Mouse (Mus musculus) intestine, postnatal 0 days (tissue): Measurements from ENCODE around the gene Tex264. TPM values are rescaled to one million over a fixed set of nuclear protein-coding genes. Genes with fewer than 3 reads are reported as not detected.

Source experiments
- ATAC-seq: fragments of 200-750 bp; cut with Nextera tagmentation; 2 replicates; pipeline ENCODE4 v1.8.0; 2017; ENCODE audit warnings: mild to moderate bottlenecking, moderate TSS enrichment, moderate library complexity
- H3K27ac ChIP-seq: fragments of 300-500 bp; sonication (generic); 2 replicates; pipeline ENCODE4 v1.5.1; 2014; ENCODE audit warnings: mild to moderate bottlenecking, low read depth, low read length, moderate library complexity
- H3K27me3 ChIP-seq: fragments of 300-500 bp; sonication (generic); replicated peaks from 2 replicates; pipeline ENCODE4 v1.6.1; 2014; ENCODE audit warnings: low read length, mixed read lengths; ENCODE audit not compliant: control insufficient read depth, insufficient read depth
- H3K36me3 ChIP-seq: fragments of 300-500 bp; sonication (generic); 2 replicates; pipeline ENCODE4 v1.6.1; 2014; ENCODE audit warnings: mild to moderate bottlenecking, moderate library complexity; ENCODE audit not compliant: control insufficient read depth, insufficient read depth
- H3K4me1 ChIP-seq: fragments of 300-500 bp; sonication (generic); replicated peaks from 2 replicates; pipeline ENCODE4 v1.6.1; 2014; ENCODE audit warnings: antibody characterized with exemption, low read length, mixed read lengths; ENCODE audit not compliant: control insufficient read depth, insufficient read depth
- H3K4me2 ChIP-seq: fragments of 300-500 bp; sonication (generic); replicated peaks from 2 replicates; pipeline ENCODE4 v1.6.1; 2014; ENCODE audit warnings: low read depth, mild to moderate bottlenecking, moderate library complexity
- H3K4me3 ChIP-seq: fragments of 300-500 bp; sonication (generic); 2 replicates; pipeline ENCODE4 v1.5.1; 2014; ENCODE audit warnings: low read depth, low read length
- H3K9ac ChIP-seq: fragments of 300-500 bp; sonication (generic); 2 replicates; pipeline ENCODE4 v1.6.1; 2014; ENCODE audit warnings: mild to moderate bottlenecking, low read depth, low read length
- H3K9me3 ChIP-seq: fragments of 300-500 bp; sonication (generic); 2 replicates; pipeline ENCODE4 v1.6.1; 2016; ENCODE audit warnings: mixed run types; ENCODE audit not compliant: control insufficient read depth
- CTCF ChIP-seq: sonication (generic); IDR thresholded peaks from 2 replicates; pipeline ENCODE4 v1.5.1; 2016; ENCODE audit warnings: low read depth, mild to moderate bottlenecking, control low read depth, antibody characterized with exemption, moderate library complexity
- WGBS: fragments of 180-500 bp; shearing (Covaris S2); extraction: QIAGEN DNeasy Blood & Tissue Kit; methylation state at CpG from one replicate; pipeline ENCODE4 v1.1.7; 2014; 5-methylcytosine and 5-hydroxymethylcytosine counted together
- polyA plus RNA-seq: library from polyadenylated mRNA; unstranded; fragments of >200 nt; fragmentation: Nextera tagmentation; extraction: Ambion mirVana; gene quantifications from 2 replicates; pipeline ENCODE4 v1.2.1, GENCODE M21; 2015

Gene Tex264
- polyA plus RNA-seq, 1 experiment from 2014 or later, result 109 TPM

DNA sequence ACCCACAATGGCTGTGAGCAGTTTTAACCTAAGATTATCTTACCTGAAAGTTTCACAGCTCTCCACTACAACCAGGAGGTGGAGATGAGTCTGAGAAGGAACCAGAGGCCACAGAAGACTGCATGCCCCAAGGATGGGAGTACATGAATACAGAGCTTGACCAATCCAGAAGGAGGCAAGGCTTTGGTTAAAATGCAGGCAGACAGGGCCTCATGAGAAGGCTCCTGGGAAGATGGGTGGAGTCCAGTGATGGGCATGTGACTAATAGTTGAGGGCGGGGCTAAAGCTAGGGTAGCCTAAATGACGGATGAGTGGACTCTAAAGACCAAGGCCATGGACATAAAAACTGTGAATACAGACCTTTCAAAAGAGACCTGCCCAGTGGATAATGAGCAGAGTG is 59.4 kb downstream of the Tex264 start, which contains the start of gene Iqcf6:
Gene Iqcf6, plus strand, starts transcription at position 301 of the 400 bp plus-strand sequence.
- Histone ChIP-seq H3K4me3 (no peak within 1 kb of the TSS), H3K36me3 (no peaks in the 10 kb centered on the region), H3K4me1 (no peaks in the 10 kb centered on the region), H3K27me3 (no peaks in the 10 kb centered on the region), H3K27ac (no peak within 1 kb of the TSS), H3K9ac (no peak within 1 kb of the TSS), H3K9me3 (no peaks in the 10 kb centered on the region), H3K4me2 (no peak within 1 kb of the TSS)
- TF ChIP-seq CTCF, result no peak
- ATAC-seq, result no peak
- WGBS, result 72% methylated on average over 2 of the region's 2 CpGs

DNA sequence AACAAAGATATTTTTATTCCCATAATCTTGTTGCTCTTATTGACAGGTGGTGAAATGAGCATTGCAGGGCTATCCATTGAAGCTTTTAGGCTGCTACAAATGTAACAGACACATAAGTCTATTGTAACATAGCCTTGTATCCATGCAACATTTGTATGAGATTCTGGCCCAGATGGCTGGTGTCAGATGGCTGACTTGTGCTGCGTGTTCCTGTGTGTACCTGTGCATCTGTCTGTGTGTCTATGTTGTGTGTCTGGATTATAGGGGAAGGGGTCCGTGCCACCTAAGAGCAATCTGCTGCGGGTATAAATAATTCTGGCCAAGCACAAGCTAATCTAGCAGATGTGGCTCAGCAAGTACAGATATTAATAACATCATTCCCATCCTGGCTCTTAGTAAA is 68.2 kb downstream of the Tex264 start:
- no peaks in the 10 kb centered on the region for H3K36me3 ChIP-seq
- WGBS, result 94% methylated on average over 3 of the region's 3 CpGs
- no peak for ATAC-seq

DNA sequence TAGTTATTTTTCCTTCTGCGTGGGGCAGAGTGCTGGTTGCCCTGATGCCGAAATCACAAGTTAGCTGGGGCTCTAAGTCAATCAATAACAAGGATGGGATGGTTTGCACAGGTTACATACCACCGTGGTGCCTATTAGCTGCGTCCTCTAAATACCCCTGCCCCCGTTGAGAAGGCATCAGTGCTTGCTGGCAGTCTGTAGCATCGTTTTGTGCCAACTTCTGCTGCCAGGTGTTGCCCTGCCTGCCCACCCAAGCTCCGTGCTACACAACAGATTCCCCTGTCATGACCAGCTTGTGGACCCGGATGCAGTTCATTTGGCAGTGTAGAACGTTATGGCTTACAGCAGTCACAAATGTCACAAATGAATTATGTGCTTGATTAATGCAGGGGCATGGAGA is 69.4 kb downstream of the Tex264 start:
- WGBS, result 68% methylated on average over 9 of the region's 9 CpGs
- Histone ChIP-seq H3K9ac (no peak overlapping the region), H3K36me3 (no peaks in the 10 kb centered on the region), H3K4me1 (no peaks in the 10 kb centered on the region), H3K4me2 (no peak overlapping the region), H3K27me3 (no peaks in the 10 kb centered on the region), H3K4me3 (no peak overlapping the region), H3K9me3 (no peaks in the 10 kb centered on the region), H3K27ac (no peak overlapping the region)
- TF ChIP-seq CTCF, result no peak
- no peak for ATAC-seq

More for the DNA sequence above, 68.2 kb downstream of the Tex264 start:
- Histone ChIP-seq H3K4me3 (no peak overlapping the region), H3K9ac (no peak overlapping the region), H3K4me1 (no peaks in the 10 kb centered on the region), H3K27ac (no peak overlapping the region), H3K9me3 (no peaks in the 10 kb centered on the region), H3K27me3 (no peaks in the 10 kb centered on the region), H3K4me2 (no peak overlapping the region)
- TF ChIP-seq CTCF, result no peak

DNA sequence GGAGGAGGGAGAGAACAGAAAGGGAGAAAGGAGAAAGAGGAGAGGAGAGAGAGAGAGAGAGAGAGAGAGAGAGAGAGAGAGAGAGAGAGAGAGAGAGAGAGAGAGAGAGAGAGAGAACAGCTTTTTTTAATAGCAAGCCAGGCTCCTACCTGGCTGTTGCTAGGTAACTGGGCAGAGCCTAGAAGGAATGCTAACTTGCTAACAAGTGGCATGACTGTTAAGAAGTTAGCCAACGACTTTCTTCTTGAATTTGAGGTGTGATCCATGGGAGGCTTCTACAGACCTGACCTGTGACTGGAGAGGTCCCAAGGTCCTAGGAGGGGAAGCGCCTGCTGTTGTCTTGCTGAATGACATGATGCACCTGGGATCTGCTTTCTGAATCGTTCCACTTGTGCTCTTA is 71.1 kb downstream of the Tex264 start:
- H3K9me3 ChIP-seq, result no peaks in the 10 kb centered on the region
- ATAC-seq, result no peak
- no peak overlapping the region for H3K27ac ChIP-seq
- H3K4me1 ChIP-seq, result no peaks in the 10 kb centered on the region
- 27% methylated on average over 3 of the region's 3 CpGs for WGBS
- TF ChIP-seq CTCF, result no peak
- no peak overlapping the region for H3K9ac ChIP-seq
- H3K4me3 ChIP-seq, result no peak overlapping the region
- no peaks in the 10 kb centered on the region for H3K36me3 ChIP-seq
- H3K27me3 ChIP-seq, result no peaks in the 10 kb centered on the region
- no peak overlapping the region for H3K4me2 ChIP-seq

DNA sequence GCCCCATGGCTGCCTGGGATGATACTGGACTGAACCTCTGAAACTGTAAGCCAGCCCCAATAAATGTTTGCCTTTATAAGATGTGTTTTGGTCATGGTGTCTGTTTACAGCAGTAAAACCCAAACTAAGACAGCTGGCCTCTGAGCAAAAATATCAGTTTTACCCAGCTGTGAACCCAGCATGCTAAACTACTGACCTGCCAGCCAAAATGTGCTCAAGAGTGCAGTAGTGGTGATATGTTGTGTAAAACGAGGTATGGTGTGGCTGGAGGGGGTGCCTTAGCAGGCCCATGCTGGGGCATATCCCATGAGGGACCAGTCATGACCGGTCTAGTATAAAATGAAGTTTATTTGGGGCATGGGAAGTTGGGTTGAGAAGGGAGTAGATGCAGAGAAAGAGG is 71.8 kb downstream of the Tex264 start:
- ATAC-seq, result no peak
- no peak for TF ChIP-seq CTCF
- Histone ChIP-seq H3K4me3 (no peak overlapping the region), H3K27ac (no peak overlapping the region), H3K36me3 (no peaks in the 10 kb centered on the region), H3K27me3 (no peaks in the 10 kb centered on the region), H3K9ac (no peak overlapping the region), H3K9me3 (no peaks in the 10 kb centered on the region), H3K4me1 (no peaks in the 10 kb centered on the region), H3K4me2 (no peak overlapping the region)
- WGBS, result 54% methylated on average over 2 of the region's 2 CpGs

DNA sequence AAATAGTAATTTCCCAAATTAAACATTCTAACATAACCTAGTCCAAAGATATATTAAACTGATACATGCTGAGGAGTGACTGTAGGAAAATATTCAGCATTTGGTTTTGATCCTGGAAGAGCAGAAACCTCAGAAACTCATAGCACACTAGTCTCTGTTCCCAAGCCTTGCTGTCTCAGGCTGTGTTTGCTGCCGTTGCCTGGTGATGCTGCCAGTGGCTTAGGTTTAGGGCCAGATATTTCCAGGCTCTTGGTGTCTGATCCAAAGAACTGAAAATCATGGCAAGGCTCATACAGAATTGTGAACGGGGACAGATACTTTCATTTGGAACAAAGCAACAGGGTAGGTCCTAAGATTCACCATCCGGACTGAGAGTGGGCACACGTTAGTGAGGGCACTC is 75.0 kb downstream of the Tex264 start:
- no peak for ATAC-seq
- 78% methylated on average over 4 of the region's 4 CpGs for WGBS
- H3K9ac ChIP-seq, result no peak overlapping the region
- no peak overlapping the region for H3K27ac ChIP-seq
- no peaks in the 10 kb centered on the region for H3K4me1 ChIP-seq
- no peaks in the 10 kb centered on the region for H3K27me3 ChIP-seq
- no peak overlapping the region for H3K4me3 ChIP-seq
- H3K36me3 ChIP-seq, result no peaks in the 10 kb centered on the region
- no peak for TF ChIP-seq CTCF
- no peaks in the 10 kb centered on the region for H3K9me3 ChIP-seq
- H3K4me2 ChIP-seq, result no peak overlapping the region

Other genes with a start within 250 kb of the Tex264 start
- gene Acy1, start 247.6 kb downstream of the Tex264 start, polyA plus RNA-seq, result 42.2 and 43.2 TPM in 2 replicates
- 35.9 and 38.1 TPM in 2 replicates for gene Abhd14b, start 238.5 kb downstream of the Tex264 start, polyA plus RNA-seq
- gene Abhd14a, start 238.2 kb downstream of the Tex264 start, polyA plus RNA-seq, result 20.8 and 21.0 TPM in 2 replicates
- gene Pcbp4, start 232.6 kb downstream of the Tex264 start, polyA plus RNA-seq, result 13.8 and 15.7 TPM in 2 replicates
- gene Gpr62, start 220.0 kb downstream of the Tex264 start, polyA plus RNA-seq, result 0.17 and 0.26 TPM in 2 replicates
- gene Rrp9, start 210.0 kb downstream of the Tex264 start, polyA plus RNA-seq, result 17.7 and 19.4 TPM in 2 replicates
- gene Parp3, start 209.0 kb downstream of the Tex264 start, polyA plus RNA-seq, result 2.5 and 3.8 TPM in 2 replicates
- not detected in 2 replicates for gene Iqcf1, start 186.0 kb downstream of the Tex264 start, polyA plus RNA-seq
- gene Iqcf5, start 171.4 kb downstream of the Tex264 start, polyA plus RNA-seq, result not detected in 2 replicates
- gene Iqcf3, start 124.3 kb downstream of the Tex264 start, polyA plus RNA-seq, result not detected in 2 replicates
- not detected in 2 replicates for gene Iqcf4, start 114.9 kb downstream of the Tex264 start, polyA plus RNA-seq
- gene Iqcf6, start 59.3 kb downstream of the Tex264 start, polyA plus RNA-seq, result not detected in 2 replicates
- gene Grm2, start 29.8 kb downstream of the Tex264 start, polyA plus RNA-seq, result not detected in 2 replicates
- 1.9 and 3.0 TPM in 2 replicates for gene Rad54l2, start 103.3 kb upstream of the Tex264 start, polyA plus RNA-seq
- gene Dcaf1, start 135.9 kb upstream of the Tex264 start, polyA plus RNA-seq, result 4.8 and 5.2 TPM in 2 replicates
- 3.7 and 3.8 TPM in 2 replicates for gene Rbm15b, start 201.5 kb upstream of the Tex264 start, polyA plus RNA-seq
- 211 and 214 TPM in 2 replicates for gene Manf, start 206.1 kb upstream of the Tex264 start, polyA plus RNA-seq